Mouse (Mus musculus): ENCODE measurements around the gene G3bp2. TPM values are rescaled to one million over a fixed set of nuclear protein-coding genes. Genes with fewer than 3 reads are reported as not detected.
A peak's percentile ranks its signal among the peaks of the same experiment; 100 is the strongest.

Gene G3bp2
- polyA plus RNA-seq, 1 experiment from 2014 or later: 289 TPM

- Histone ChIP-seq H3K9me3 (replicated peaks; ENCODE audit: control insufficient read depth, low read length) (no peaks in the 10 kb centered on the region), H3K27ac (replicated peaks; ENCODE audit: low read depth, low read length) (no peak overlapping the region), H3K36me3 (replicated peaks; ENCODE audit: control insufficient read depth, insufficient read depth, low read depth, low read length) (no peaks in the 10 kb centered on the region), H3K4me3 (ENCODE audit: low read depth, low read length) (no peak overlapping the region), H3K9ac (replicated peaks; ENCODE audit: low read length) (no peak overlapping the region), H3K4me1 (ENCODE audit: control insufficient read depth, insufficient read depth, low read length) (no peaks in the 10 kb centered on the region), H3K4me2 (ENCODE audit: low read depth, low read length) (no peak overlapping the region), H3K27me3 (ENCODE audit: control insufficient read depth, insufficient read depth, low read length) (no peaks in the 10 kb centered on the region)
- ATAC-seq (replicated peaks; ENCODE audit: insufficient number of reproducible peaks, low FRiP score, low TSS enrichment, low read depth) (no peak), DNase-seq (ENCODE audit: low spot score) (no peak)
- 98% methylated on average over 3 of the region's 3 CpGs for WGBS
Measured at GRCm38 (mm10) chr5:92125446-92125845, 41.9 kb upstream of the G3bp2 start.

GRCm38 (mm10) chr5:92121636-92122035 lies 38.1 kb upstream of the G3bp2 start:
- no peaks in the 10 kb centered on the region for H3K4me1 ChIP-seq (ENCODE audit: control insufficient read depth, insufficient read depth, low read length)
- no peaks in the 10 kb centered on the region for H3K9me3 ChIP-seq (replicated peaks; ENCODE audit: control insufficient read depth, low read length)
- DNase-seq (ENCODE audit: low spot score): no peak
- ATAC-seq (replicated peaks; ENCODE audit: insufficient number of reproducible peaks, low FRiP score, low TSS enrichment, low read depth): no peak
- WGBS: 82% methylated on average over 4 of the region's 4 CpGs
- no peaks in the 10 kb centered on the region for H3K36me3 ChIP-seq (replicated peaks; ENCODE audit: control insufficient read depth, insufficient read depth, low read depth, low read length)
- H3K9ac ChIP-seq (replicated peaks; ENCODE audit: low read length): no peak overlapping the region
- no peak overlapping the region for H3K4me3 ChIP-seq (ENCODE audit: low read depth, low read length)
- H3K27me3 ChIP-seq (ENCODE audit: control insufficient read depth, insufficient read depth, low read length): no peaks in the 10 kb centered on the region
- no peak overlapping the region for H3K27ac ChIP-seq (replicated peaks; ENCODE audit: low read depth, low read length)
- no peak overlapping the region for H3K4me2 ChIP-seq (ENCODE audit: low read depth, low read length)

- WGBS: 55% methylated on average over 12 of the region's 12 CpGs
- H3K4me3 ChIP-seq (ENCODE audit: low read depth, low read length): no peak overlapping the region
- H3K36me3 ChIP-seq (replicated peaks; ENCODE audit: control insufficient read depth, insufficient read depth, low read depth, low read length): no peaks in the 10 kb centered on the region
- H3K27ac ChIP-seq (replicated peaks; ENCODE audit: low read depth, low read length): no peak overlapping the region
- DNase-seq (ENCODE audit: low spot score) (peak; percentile 73), ATAC-seq (replicated peaks; ENCODE audit: insufficient number of reproducible peaks, low FRiP score, low TSS enrichment, low read depth) (0 out of 2 replicates have a peak, but pooled peaks have one; percentile 44)
- no peak overlapping the region for H3K4me2 ChIP-seq (ENCODE audit: low read depth, low read length)
- H3K9me3 ChIP-seq (replicated peaks; ENCODE audit: control insufficient read depth, low read length): no peaks in the 10 kb centered on the region
- H3K4me1 ChIP-seq (ENCODE audit: control insufficient read depth, insufficient read depth, low read length): no peaks in the 10 kb centered on the region
- no peak overlapping the region for H3K9ac ChIP-seq (replicated peaks; ENCODE audit: low read length)
- no peaks in the 10 kb centered on the region for H3K27me3 ChIP-seq (ENCODE audit: control insufficient read depth, insufficient read depth, low read length)
Measured at GRCm38 (mm10) chr5:92117823-92118403, 34.4 kb upstream of the G3bp2 start.

GRCm38 (mm10) chr5:92114939-92115338 lies 31.4 kb upstream of the G3bp2 start:
- ATAC-seq (replicated peaks; ENCODE audit: insufficient number of reproducible peaks, low FRiP score, low TSS enrichment, low read depth) (no peak), DNase-seq (ENCODE audit: low spot score) (no peak)
- Histone ChIP-seq H3K4me1 (ENCODE audit: control insufficient read depth, insufficient read depth, low read length) (no peaks in the 10 kb centered on the region; the same call in 1 of the 2 replicates), H3K9ac (replicated peaks; ENCODE audit: low read length) (no peak overlapping the region), H3K27ac (replicated peaks; ENCODE audit: low read depth, low read length) (no peak overlapping the region), H3K27me3 (ENCODE audit: control insufficient read depth, insufficient read depth, low read length) (no peaks in the 10 kb centered on the region), H3K4me3 (ENCODE audit: low read depth, low read length) (no peak overlapping the region), H3K36me3 (replicated peaks; ENCODE audit: control insufficient read depth, insufficient read depth, low read depth, low read length) (no peaks in the 10 kb centered on the region), H3K9me3 (replicated peaks; ENCODE audit: control insufficient read depth, low read length) (no peaks in the 10 kb centered on the region), H3K4me2 (ENCODE audit: low read depth, low read length) (no peak overlapping the region)
- WGBS: 91% methylated on average over 2 of the region's 2 CpGs

GRCm38 (mm10) chr5:92114223-92114622 lies 30.7 kb upstream of the G3bp2 start:
- 87% methylated on average over 6 of the region's 6 CpGs for WGBS
- ATAC-seq (replicated peaks; ENCODE audit: insufficient number of reproducible peaks, low FRiP score, low TSS enrichment, low read depth) (no peak), DNase-seq (ENCODE audit: low spot score) (no peak)
- H3K27me3 ChIP-seq (ENCODE audit: control insufficient read depth, insufficient read depth, low read length): no peaks in the 10 kb centered on the region
- no peak overlapping the region for H3K9ac ChIP-seq (replicated peaks; ENCODE audit: low read length)
- no peaks in the 10 kb centered on the region; the same call in 1 of the 2 replicates for H3K4me1 ChIP-seq (ENCODE audit: control insufficient read depth, insufficient read depth, low read length)
- H3K27ac ChIP-seq (replicated peaks; ENCODE audit: low read depth, low read length): no peak overlapping the region
- no peak overlapping the region for H3K4me3 ChIP-seq (ENCODE audit: low read depth, low read length)
- H3K4me2 ChIP-seq (ENCODE audit: low read depth, low read length): no peak overlapping the region
- H3K9me3 ChIP-seq (replicated peaks; ENCODE audit: control insufficient read depth, low read length): no peaks in the 10 kb centered on the region
- H3K36me3 ChIP-seq (replicated peaks; ENCODE audit: control insufficient read depth, insufficient read depth, low read depth, low read length): no peaks in the 10 kb centered on the region

GRCm38 (mm10) chr5:92113484-92113883 lies 30.0 kb upstream of the G3bp2 start:
- Histone ChIP-seq H3K27ac (replicated peaks; ENCODE audit: low read depth, low read length) (no peak overlapping the region), H3K36me3 (replicated peaks; ENCODE audit: control insufficient read depth, insufficient read depth, low read depth, low read length) (no peaks in the 10 kb centered on the region), H3K4me3 (ENCODE audit: low read depth, low read length) (no peak overlapping the region), H3K4me1 (ENCODE audit: control insufficient read depth, insufficient read depth, low read length) (no peaks in the 10 kb centered on the region; the same call in 1 of the 2 replicates), H3K9ac (replicated peaks; ENCODE audit: low read length) (no peak overlapping the region), H3K4me2 (ENCODE audit: low read depth, low read length) (no peak overlapping the region), H3K27me3 (ENCODE audit: control insufficient read depth, insufficient read depth, low read length) (no peaks in the 10 kb centered on the region), H3K9me3 (replicated peaks; ENCODE audit: control insufficient read depth, low read length) (no peaks in the 10 kb centered on the region)
- 81% methylated on average over 7 of the region's 7 CpGs for WGBS
- DNase-seq (ENCODE audit: low spot score) (no peak), ATAC-seq (replicated peaks; ENCODE audit: insufficient number of reproducible peaks, low FRiP score, low TSS enrichment, low read depth) (no peak)

GRCm38 (mm10) chr5:92112585-92112984 lies 29.1 kb upstream of the G3bp2 start:
- H3K4me1 ChIP-seq (ENCODE audit: control insufficient read depth, insufficient read depth, low read length): no peaks in the 10 kb centered on the region; the same call in 1 of the 2 replicates
- H3K27me3 ChIP-seq (ENCODE audit: control insufficient read depth, insufficient read depth, low read length): no peaks in the 10 kb centered on the region
- H3K4me2 ChIP-seq (ENCODE audit: low read depth, low read length): peak overlapping the region; percentile 31
- no peaks in the 10 kb centered on the region for H3K9me3 ChIP-seq (replicated peaks; ENCODE audit: control insufficient read depth, low read length)
- 1% methylated on average over 10 of the region's 10 CpGs for WGBS
- H3K36me3 ChIP-seq (replicated peaks; ENCODE audit: control insufficient read depth, insufficient read depth, low read depth, low read length): no peaks in the 10 kb centered on the region
- DNase-seq (ENCODE audit: low spot score) (no peak), ATAC-seq (replicated peaks; ENCODE audit: insufficient number of reproducible peaks, low FRiP score, low TSS enrichment, low read depth) (no peak)
- H3K4me3 ChIP-seq (ENCODE audit: low read depth, low read length): no peak overlapping the region
- peak overlapping the region; percentile 5; the same call in 1 of the 2 replicates for H3K9ac ChIP-seq (replicated peaks; ENCODE audit: low read length)
- no peak overlapping the region for H3K27ac ChIP-seq (replicated peaks; ENCODE audit: low read depth, low read length)

GRCm38 (mm10) chr5:92112175-92112574 lies 28.7 kb upstream of the G3bp2 start:
- Histone ChIP-seq H3K36me3 (replicated peaks; ENCODE audit: control insufficient read depth, insufficient read depth, low read depth, low read length) (no peaks in the 10 kb centered on the region), H3K9me3 (replicated peaks; ENCODE audit: control insufficient read depth, low read length) (no peaks in the 10 kb centered on the region), H3K4me3 (ENCODE audit: low read depth, low read length) (no peak overlapping the region), H3K27ac (replicated peaks; ENCODE audit: low read depth, low read length) (no peak overlapping the region), H3K4me2 (ENCODE audit: low read depth, low read length) (peak overlapping the region; percentile 31; the same call in 1 of the 2 replicates), H3K4me1 (ENCODE audit: control insufficient read depth, insufficient read depth, low read length) (no peaks in the 10 kb centered on the region; the same call in 1 of the 2 replicates), H3K27me3 (ENCODE audit: control insufficient read depth, insufficient read depth, low read length) (no peaks in the 10 kb centered on the region), H3K9ac (replicated peaks; ENCODE audit: low read length) (no peak overlapping the region)
- 8% methylated on average over 6 of the region's 6 CpGs for WGBS
- DNase-seq (ENCODE audit: low spot score): no peak
- ATAC-seq (replicated peaks; ENCODE audit: insufficient number of reproducible peaks, low FRiP score, low TSS enrichment, low read depth): no peak
